Mouse (Mus musculus): Measurements from ENCODE around the gene Tcf20.
"Not testable (repeated sequence)": the region's sequence is repeated elsewhere in the genome, so short reads cannot be mapped to it uniquely, and the experiment has no call there.

Gene Tcf20

GRCm38 (mm10) chr15:82902521-82902920 is 85.2 kb downstream of the Tcf20 start:
- in situ Hi-C loops (cut with MseI, MboI) = no loop called here

- in situ Hi-C loops (cut with MseI, MboI) = no loop called here
Observed at GRCm38 (mm10) chr15:82901306-82901705, 86.4 kb downstream of the Tcf20 start.

GRCm38 (mm10) chr15:82900331-82900730 is 87.3 kb downstream of the Tcf20 start:
- in situ Hi-C loops (cut with MseI, MboI) = no loop called here

- in situ Hi-C loops (cut with MseI, MboI) = no loop called here
Observed at GRCm38 (mm10) chr15:82899676-82900301, 87.9 kb downstream of the Tcf20 start.

- in situ Hi-C loops (cut with MseI, MboI) = no loop called here
Observed at GRCm38 (mm10) chr15:82898740-82899675, 88.7 kb downstream of the Tcf20 start.

- in situ Hi-C loops (cut with MseI, MboI) = no loop called here
Observed at GRCm38 (mm10) chr15:82898141-82898739, 89.4 kb downstream of the Tcf20 start.

GRCm38 (mm10) chr15:82896336-82896735 is 91.3 kb downstream of the Tcf20 start:
- in situ Hi-C loops (cut with MseI, MboI) = no loop called here

- in situ Hi-C loops (cut with MseI, MboI) = no loop called here
Observed at GRCm38 (mm10) chr15:82890470-82890869, 97.2 kb downstream of the Tcf20 start.

GRCm38 (mm10) chr15:82889426-82889825 is 98.2 kb downstream of the Tcf20 start:
- in situ Hi-C loops (cut with MseI, MboI) = no loop called here

- in situ Hi-C loops (cut with MseI, MboI) = no loop called here
Observed at GRCm38 (mm10) chr15:82888466-82888865, 99.2 kb downstream of the Tcf20 start.

GRCm38 (mm10) chr15:82877309-82877708 is 110.4 kb downstream of the Tcf20 start:
- in situ Hi-C loops (cut with MseI, MboI) = no loop called here

GRCm38 (mm10) chr15:82876863-82877262 is 110.8 kb downstream of the Tcf20 start:
- in situ Hi-C loops (cut with MseI, MboI) = no loop called here

- in situ Hi-C loops (cut with MseI, MboI) = no loop called here
Observed at GRCm38 (mm10) chr15:82872037-82872436, 115.6 kb downstream of the Tcf20 start.

GRCm38 (mm10) chr15:82866286-82866685 is 121.4 kb downstream of the Tcf20 start:
- in situ Hi-C loops (cut with MseI, MboI) = not testable (repeated sequence)

GRCm38 (mm10) chr15:82863674-82864073 is 124.0 kb downstream of the Tcf20 start:
- in situ Hi-C loops (cut with MseI, MboI) = no loop called here

GRCm38 (mm10) chr15:82856652-82857378 is 130.9 kb downstream of the Tcf20 start:
- in situ Hi-C loops (cut with MseI, MboI) = no loop called here

GRCm38 (mm10) chr15:82856065-82856464 is 131.6 kb downstream of the Tcf20 start:
- in situ Hi-C loops (cut with MseI, MboI) = no loop called here

GRCm38 (mm10) chr15:82839146-82839545 is 148.5 kb downstream of the Tcf20 start:
- in situ Hi-C loops (cut with MseI, MboI) = no loop called here

- in situ Hi-C loops (cut with MseI, MboI) = no loop called here
Observed at GRCm38 (mm10) chr15:82829917-82830316, 157.8 kb downstream of the Tcf20 start.

- in situ Hi-C loops (cut with MseI, MboI) = no loop called here
Observed at GRCm38 (mm10) chr15:82825866-82826265, 161.8 kb downstream of the Tcf20 start.

- in situ Hi-C loops (cut with MseI, MboI) = loop anchor here in 1 of 2 experiments (25.0 kb wide), 1 partner anchor 215 kb away; the partner anchor contains the start of gene Nfam1
Observed at GRCm38 (mm10) chr15:82822347-82822746, 165.3 kb downstream of the Tcf20 start.

- in situ Hi-C loops (cut with MseI, MboI) = loop anchor here in 1 of 2 experiments (25.0 kb wide), 1 partner anchor 216 kb away; the partner anchor contains the start of gene Nfam1
Observed at GRCm38 (mm10) chr15:82821657-82822056, 166.0 kb downstream of the Tcf20 start.
